ENCODE assay signal across 11 mouse cellular contexts in the genomic region with DNA sequence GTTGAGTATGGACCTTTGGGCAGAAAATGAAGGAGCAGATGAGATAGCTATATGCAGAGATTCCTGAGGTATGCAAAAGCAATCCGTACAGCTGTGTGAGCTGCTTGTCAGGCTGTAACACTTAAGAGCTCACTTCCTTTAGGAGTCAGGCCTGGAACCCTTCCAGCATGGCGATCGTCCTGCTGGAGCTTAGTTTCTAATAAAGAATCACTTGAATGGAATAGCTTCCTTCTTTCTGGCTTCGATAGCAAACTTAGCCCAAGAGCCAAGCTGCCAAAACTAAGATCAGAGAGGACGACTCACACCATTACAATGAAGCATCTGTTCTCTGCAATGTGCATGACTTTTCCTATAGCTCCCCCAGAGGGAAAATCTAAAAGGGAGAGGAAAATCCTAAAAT.
DNase-seq lines count a peak whose midpoint lies in the region; ATAC-seq lines count a peak whose summit lies in the region.
"Had no signal": no experiment of that assay in that cellular context is flagged by ENCODE, and none has a peak within 500 bp of the region (broad histone marks: within the 10 kb centered on the region; RNA-seq: fewer than 3 reads in every experiment).

No protein-coding gene starts in this region.

- H3K27ac ChIP-seq in heart, embryonic 14.5 days (replicated peaks in 1 of 2; ENCODE audit: control insufficient read depth in 1 of 2, insufficient read depth in 1 of 2, low read depth in 2 of 2, low read length in 2 of 2) = no peak overlapping the region
- no peak overlapping the region for H3K27ac ChIP-seq in heart, embryonic 11.5 days (ENCODE audit: low read depth, low read length)
- H3K27ac ChIP-seq in lung, embryonic 15.5 days = no peak overlapping the region
- H3K27ac ChIP-seq: heart, embryonic 15.5 days; midbrain, embryonic 12.5 days had no signal

- no peak overlapping the region for H3K4me3 ChIP-seq in heart, embryonic 14.5 days (ENCODE audit: control insufficient read depth in 1 of 2, insufficient read depth in 1 of 2, low read depth in 1 of 2, low read length in 2 of 2)
- no peak overlapping the region for H3K4me3 ChIP-seq in heart, embryonic 11.5 days (ENCODE audit: low read depth, low read length)
- no peak overlapping the region for H3K4me3 ChIP-seq in lung, embryonic 15.5 days
- H3K4me3 ChIP-seq: heart, embryonic 15.5 days; midbrain, embryonic 12.5 days had no signal

- no peaks in the 10 kb centered on the region for H3K9me3 ChIP-seq in heart, embryonic 14.5 days (ENCODE audit: control insufficient read depth, low read length)
- no peaks in the 10 kb centered on the region for H3K9me3 ChIP-seq in heart, embryonic 11.5 days (replicated peaks; ENCODE audit: control insufficient read depth, low read length)
- H3K9me3 ChIP-seq in lung, embryonic 15.5 days = no peaks in the 10 kb centered on the region
- H3K9me3 ChIP-seq: heart, embryonic 15.5 days; midbrain, embryonic 12.5 days had no signal

- H3K9ac ChIP-seq in heart, embryonic 14.5 days (ENCODE audit: low read length) = no peak overlapping the region
- no peak overlapping the region for H3K9ac ChIP-seq in heart, embryonic 11.5 days (ENCODE audit: low read depth, low read length)
- no peak overlapping the region for H3K9ac ChIP-seq in lung, embryonic 15.5 days
- H3K9ac ChIP-seq: heart, embryonic 15.5 days; midbrain, embryonic 12.5 days had no signal

- no peaks in the 10 kb centered on the region for H3K36me3 ChIP-seq in heart, embryonic 14.5 days (ENCODE audit: control insufficient read depth, insufficient read depth, low read length)
- no peaks in the 10 kb centered on the region for H3K36me3 ChIP-seq in heart, embryonic 11.5 days (ENCODE audit: control insufficient read depth, insufficient read depth, low read length)
- H3K36me3 ChIP-seq in lung, embryonic 15.5 days = no peaks in the 10 kb centered on the region
- H3K36me3 ChIP-seq: heart, embryonic 15.5 days; midbrain, embryonic 12.5 days had no signal

- no peaks in the 10 kb centered on the region for H3K27me3 ChIP-seq in heart, embryonic 14.5 days (ENCODE audit: control insufficient read depth, insufficient read depth, low read length)
- no peaks in the 10 kb centered on the region for H3K27me3 ChIP-seq in heart, embryonic 11.5 days (ENCODE audit: control insufficient read depth, insufficient read depth, low read length)
- no peaks in the 10 kb centered on the region for H3K27me3 ChIP-seq in lung, embryonic 15.5 days
- H3K27me3 ChIP-seq: heart, embryonic 15.5 days; midbrain, embryonic 12.5 days had no signal

- DNase-seq in lung, adult 18-20 months = no peak
- DNase-seq in brain, embryonic 18.5 days (ENCODE audit: low read depth, low spot score) = peak; percentile 8
- peak; percentile 2 for DNase-seq in lung, postnatal 14 days
- no peak for DNase-seq in embryo, embryonic 9.5 days (ENCODE audit: extremely low spot score)
- DNase-seq in spleen, adult 12 weeks (ENCODE audit: low spot score) = no peak
- DNase-seq: layer of hippocampus, postnatal 36 days had no signal

- H3K4me1 ChIP-seq in heart, embryonic 14.5 days (ENCODE audit: control insufficient read depth in 2 of 2, insufficient read depth in 2 of 2, low read length in 2 of 2) = no peaks in the 10 kb centered on the region
- H3K4me1 ChIP-seq in heart, embryonic 11.5 days (ENCODE audit: control insufficient read depth, insufficient read depth, low read length) = no peaks in the 10 kb centered on the region
- H3K4me1 ChIP-seq in lung, embryonic 15.5 days = no peaks in the 10 kb centered on the region
- H3K4me1 ChIP-seq: heart, embryonic 15.5 days; midbrain, embryonic 12.5 days had no signal

- 0 out of 2 replicates have a peak overlapping the region, but pooled peaks have one; percentile 8 for H3K4me2 ChIP-seq in heart, embryonic 14.5 days (ENCODE audit: low read length)
- no peak overlapping the region for H3K4me2 ChIP-seq in heart, embryonic 11.5 days
- no peak overlapping the region for H3K4me2 ChIP-seq in lung, embryonic 15.5 days
- H3K4me2 ChIP-seq: heart, embryonic 15.5 days; midbrain, embryonic 12.5 days had no signal

- no peak for ATAC-seq in heart, embryonic 14.5 days (ENCODE audit: insufficient number of reproducible peaks, insufficient read depth, low FRiP score, low read depth)
- no peak for ATAC-seq in heart, embryonic 11.5 days (replicated peaks; ENCODE audit: insufficient number of reproducible peaks, low FRiP score, low TSS enrichment)
- peak; percentile 55; the same call in 1 of the 2 replicates for ATAC-seq in lung, embryonic 15.5 days (ENCODE audit: borderline replicate concordance, extremely low read depth, low FRiP score, low TSS enrichment)

- 43% methylated on average over 5 of the region's 5 CpGs for WGBS in heart, embryonic 14.5 days
- 42% methylated on average over 5 of the region's 5 CpGs for WGBS in heart, embryonic 11.5 days (ENCODE audit: insufficient replicate concordance)
- WGBS in lung, embryonic 15.5 days = 23% methylated on average over 5 of the region's 5 CpGs

Comparison
In these comparisons a context has a peak if more than half of its experiments do, and no peak if none do; other contexts are left out.
1. DNase-seq: peak in brain, embryonic 18.5 days (single experiment) and lung, postnatal 14 days (single experiment); none in lung, adult 18-20 months (0 of 2), embryo, embryonic 9.5 days (single experiment) and spleen, adult 12 weeks (single experiment).